Mouse (Mus musculus): Measurements from ENCODE around the gene Taf5l.
"Not testable (repeated sequence)": the region's sequence is repeated elsewhere in the genome, so short reads cannot be mapped to it uniquely, and the experiment has no call there.

Taf5l gene

DNA sequence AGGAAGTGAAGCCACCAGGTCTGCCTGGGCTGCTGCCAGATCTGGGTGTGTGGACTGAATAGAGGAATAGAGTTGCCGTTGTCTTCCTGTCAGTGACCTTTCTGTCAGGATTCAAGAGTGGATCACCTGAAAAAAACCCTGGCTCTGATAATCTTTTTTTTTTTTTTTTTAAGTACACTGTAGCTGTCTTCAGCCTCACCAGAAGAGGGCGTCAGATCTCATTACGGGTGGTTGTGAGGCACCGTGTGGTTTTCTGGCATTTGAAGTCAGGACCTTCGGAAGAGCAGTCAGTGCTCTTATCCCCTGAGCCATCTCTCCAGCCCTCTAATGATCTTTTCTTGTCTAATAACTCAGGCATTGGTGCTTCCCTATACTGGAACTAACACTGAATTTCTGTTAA lies 12.2 kb upstream of the Taf5l start:
- H3K27me3 ChIP-seq (ENCODE audit: control insufficient read depth, insufficient read depth, low read length, poor library complexity, severe bottlenecking): no peaks in the 10 kb centered on the region
- peak; percentile 8 for DNase-seq (ENCODE audit: low read depth, low spot score)
- peaks cover 10% of the 10 kb centered on the region for H3K36me3 ChIP-seq (ENCODE audit: control insufficient read depth, insufficient read depth, low read length, poor library complexity, severe bottlenecking)

DNA sequence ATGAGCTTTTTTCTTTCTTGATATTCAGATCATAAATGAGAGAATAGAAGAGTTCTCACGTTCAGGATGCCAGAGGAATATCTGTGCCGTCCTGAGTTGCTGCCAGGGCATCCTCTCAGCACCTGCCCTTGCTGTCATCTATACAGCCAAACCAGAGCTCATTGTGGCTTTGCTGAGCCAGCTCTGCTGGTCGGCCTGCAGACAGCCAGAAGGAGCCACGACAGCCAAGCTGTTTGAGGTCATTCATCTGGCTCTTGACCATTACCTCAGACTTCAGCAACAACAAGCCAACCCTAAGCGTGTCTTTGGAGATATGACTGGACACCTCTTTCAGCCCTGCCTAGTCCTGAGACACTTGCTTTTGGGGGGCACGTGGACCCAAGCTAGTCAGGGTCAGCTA lies 6.6 kb upstream of the Taf5l start:
- no peak for DNase-seq (ENCODE audit: low read depth, low spot score)
- H3K36me3 ChIP-seq (ENCODE audit: control insufficient read depth, insufficient read depth, low read length, poor library complexity, severe bottlenecking): peaks cover 8% of the 10 kb centered on the region
- H3K27me3 ChIP-seq (ENCODE audit: control insufficient read depth, insufficient read depth, low read length, poor library complexity, severe bottlenecking): no peaks in the 10 kb centered on the region

DNA sequence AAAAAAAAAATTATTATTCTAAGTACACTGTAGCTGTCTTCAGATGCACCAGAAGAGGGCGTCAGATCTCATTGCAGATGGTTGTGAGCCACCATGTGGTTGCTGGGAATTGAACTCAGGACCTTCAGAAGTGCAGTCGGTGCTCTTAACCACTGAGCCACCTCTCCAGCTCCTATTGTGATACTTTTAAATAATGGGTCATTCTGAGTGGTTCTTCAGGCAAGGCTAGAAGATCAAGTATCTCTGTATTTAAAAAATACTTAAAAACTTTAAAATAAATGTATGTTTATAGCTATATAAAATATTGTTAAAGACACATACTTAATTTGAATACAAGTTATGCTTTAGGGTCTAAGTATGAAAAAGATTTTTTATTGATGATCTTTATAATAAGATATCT lies 5.1 kb upstream of the Taf5l start:
- H3K36me3 ChIP-seq (ENCODE audit: control insufficient read depth, insufficient read depth, low read length, poor library complexity, severe bottlenecking); DNase-seq (ENCODE audit: low read depth, low spot score); H3K27me3 ChIP-seq (ENCODE audit: control insufficient read depth, insufficient read depth, low read length, poor library complexity, severe bottlenecking): not testable (repeated sequence)

DNA sequence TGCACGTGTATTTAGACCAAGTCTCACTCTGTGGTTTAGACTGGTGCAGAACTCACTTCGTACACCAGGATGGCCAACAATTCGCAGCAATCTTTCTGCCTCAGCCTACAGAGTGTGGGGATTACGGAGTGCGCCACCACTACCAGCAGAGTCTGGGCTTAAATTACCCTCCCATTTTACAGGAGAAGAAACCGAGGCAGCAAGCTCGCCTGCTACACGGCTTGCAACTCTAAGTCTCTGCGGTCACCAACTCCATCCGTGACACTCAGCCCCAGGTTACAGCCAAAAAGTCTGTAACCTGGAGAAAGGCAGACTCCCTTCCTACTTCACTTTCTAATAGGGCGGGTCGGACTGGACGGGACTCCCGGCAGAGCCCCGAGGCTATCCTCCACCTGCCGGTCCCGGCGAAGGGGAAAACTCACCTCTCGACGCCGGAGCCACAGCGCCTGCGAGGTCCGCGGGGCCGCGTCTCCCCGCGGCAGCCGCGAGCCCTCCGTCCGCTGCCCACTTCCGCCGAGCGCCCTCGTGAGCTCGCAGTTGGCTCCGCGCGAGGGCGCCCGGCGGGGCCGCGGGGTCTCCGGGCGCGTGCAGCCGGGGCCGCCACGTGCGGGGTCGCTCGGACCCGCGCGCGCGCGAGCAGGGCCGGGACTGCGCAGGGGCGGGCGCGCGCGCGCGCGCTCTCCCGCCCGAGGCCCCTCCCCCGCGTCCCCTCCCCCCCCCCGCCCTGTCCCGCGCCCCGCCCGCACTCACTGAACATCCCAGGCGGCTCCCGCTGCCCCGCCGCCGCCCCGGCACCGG lies 559 bp downstream of the Taf5l start:
- H3K27me3 ChIP-seq (ENCODE audit: control insufficient read depth, insufficient read depth, low read length, poor library complexity, severe bottlenecking): no peaks in the 10 kb centered on the region
- peaks cover 2% of the 10 kb centered on the region; the same call in 1 of the 2 replicates for H3K36me3 ChIP-seq (ENCODE audit: control insufficient read depth, insufficient read depth, low read length, poor library complexity, severe bottlenecking)
- peak; percentile 72 for DNase-seq (ENCODE audit: low read depth, low spot score)

DNA sequence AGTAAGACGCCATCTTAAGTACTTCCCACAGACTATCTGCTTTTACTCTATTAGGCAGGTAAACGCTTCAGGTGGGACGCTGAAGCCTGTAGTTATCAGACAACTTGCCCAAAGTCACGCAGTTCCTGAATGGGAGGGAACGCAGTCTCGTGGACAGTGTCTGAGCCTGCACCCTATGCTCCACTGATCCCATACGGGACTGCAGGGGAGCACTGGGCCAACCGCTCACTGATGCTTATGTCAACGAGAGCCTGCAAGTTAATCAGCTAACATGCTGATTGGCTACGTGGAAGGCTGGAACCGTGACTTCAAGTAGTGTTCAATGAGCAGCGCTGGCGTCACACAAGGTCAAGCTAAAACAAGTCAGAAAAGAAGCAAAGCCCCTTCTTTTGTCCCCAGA lies 1.4 kb downstream of the Taf5l start:
- no peaks in the 10 kb centered on the region for H3K27me3 ChIP-seq (ENCODE audit: control insufficient read depth, insufficient read depth, low read length, poor library complexity, severe bottlenecking)
- H3K36me3 ChIP-seq (ENCODE audit: control insufficient read depth, insufficient read depth, low read length, poor library complexity, severe bottlenecking): no peaks in the 10 kb centered on the region
- peak; percentile 58 for DNase-seq (ENCODE audit: low read depth, low spot score)

DNA sequence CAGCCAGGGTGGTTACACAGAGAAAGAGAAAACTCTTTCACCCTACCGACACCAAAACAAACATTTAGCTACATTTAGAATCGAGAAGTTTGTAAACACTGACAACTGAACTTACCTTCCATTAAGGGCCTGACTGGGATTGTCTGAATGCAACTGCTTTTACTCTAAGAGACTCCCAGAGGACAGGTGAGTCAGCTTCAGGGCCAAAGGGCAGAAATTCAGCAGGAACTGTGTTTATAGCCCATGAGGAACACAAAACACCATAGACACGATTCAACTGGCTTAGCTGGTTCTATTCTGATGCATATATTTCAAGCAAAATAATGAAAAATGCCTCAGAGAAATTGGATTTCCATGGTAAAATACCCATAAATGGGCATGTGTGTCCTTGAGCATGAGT lies 6.4 kb downstream of the Taf5l start:
- no peaks in the 10 kb centered on the region for H3K27me3 ChIP-seq (ENCODE audit: control insufficient read depth, insufficient read depth, low read length, poor library complexity, severe bottlenecking)
- no peak for DNase-seq (ENCODE audit: low read depth, low spot score)
- H3K36me3 ChIP-seq (ENCODE audit: control insufficient read depth, insufficient read depth, low read length, poor library complexity, severe bottlenecking): no peaks in the 10 kb centered on the region

DNA sequence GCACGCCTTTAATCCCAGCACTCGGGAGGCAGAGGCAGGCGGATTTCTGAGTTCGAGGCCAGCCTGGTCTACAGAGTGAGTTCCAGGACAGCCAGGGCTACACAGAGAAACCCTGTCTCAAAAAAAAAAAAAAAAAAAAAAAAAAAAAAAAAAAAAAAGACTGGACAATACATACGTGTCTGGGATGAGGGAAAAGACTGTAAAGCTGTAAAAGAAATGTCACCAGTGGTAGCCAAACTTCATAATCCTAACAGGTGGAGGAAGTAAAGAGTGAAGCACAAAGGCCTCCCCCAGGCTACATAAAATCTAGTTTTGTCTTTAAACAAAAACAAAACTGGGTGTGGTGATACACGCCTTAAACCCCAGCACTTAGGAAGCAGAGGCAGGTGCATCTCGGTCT lies 6.9 kb downstream of the Taf5l start:
- DNase-seq (ENCODE audit: low read depth, low spot score); H3K27me3 ChIP-seq (ENCODE audit: control insufficient read depth, insufficient read depth, low read length, poor library complexity, severe bottlenecking); H3K36me3 ChIP-seq (ENCODE audit: control insufficient read depth, insufficient read depth, low read length, poor library complexity, severe bottlenecking): not testable (repeated sequence)

DNA sequence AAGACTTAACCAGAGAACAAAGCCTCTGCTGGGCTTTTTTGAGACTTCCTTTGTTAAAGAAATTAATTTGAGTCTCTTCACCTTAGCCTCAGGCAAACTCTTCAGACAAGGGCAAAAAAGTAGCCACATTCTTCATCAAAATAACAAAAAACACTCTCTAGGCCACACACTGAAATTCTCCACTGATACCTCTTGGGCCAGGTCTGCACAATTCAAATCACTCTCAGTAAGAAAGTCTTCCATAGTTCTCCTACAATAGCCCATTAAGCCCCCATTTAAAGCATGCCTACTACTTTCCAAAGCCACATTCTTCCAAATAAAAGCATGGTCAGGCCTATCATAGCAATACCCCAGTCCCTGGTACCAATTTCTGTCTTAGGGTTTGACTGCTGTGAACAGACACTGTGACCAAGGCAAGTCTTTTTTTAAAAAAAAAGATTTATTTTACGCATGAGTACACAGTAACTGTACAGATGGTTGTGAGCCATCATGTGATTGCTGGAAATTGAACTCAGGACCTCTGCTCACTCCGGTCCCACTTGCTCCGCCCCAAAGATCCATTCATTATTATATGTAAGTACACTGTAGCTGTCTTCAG lies 9.1 kb downstream of the Taf5l start:
- no peak for DNase-seq (ENCODE audit: low read depth, low spot score)
- Histone ChIP-seq H3K27me3 (ENCODE audit: control insufficient read depth, insufficient read depth, low read length, poor library complexity, severe bottlenecking) (no peaks in the 10 kb centered on the region), H3K36me3 (ENCODE audit: control insufficient read depth, insufficient read depth, low read length, poor library complexity, severe bottlenecking) (peaks cover 4% of the 10 kb centered on the region; the same call in 1 of the 2 replicates)

DNA sequence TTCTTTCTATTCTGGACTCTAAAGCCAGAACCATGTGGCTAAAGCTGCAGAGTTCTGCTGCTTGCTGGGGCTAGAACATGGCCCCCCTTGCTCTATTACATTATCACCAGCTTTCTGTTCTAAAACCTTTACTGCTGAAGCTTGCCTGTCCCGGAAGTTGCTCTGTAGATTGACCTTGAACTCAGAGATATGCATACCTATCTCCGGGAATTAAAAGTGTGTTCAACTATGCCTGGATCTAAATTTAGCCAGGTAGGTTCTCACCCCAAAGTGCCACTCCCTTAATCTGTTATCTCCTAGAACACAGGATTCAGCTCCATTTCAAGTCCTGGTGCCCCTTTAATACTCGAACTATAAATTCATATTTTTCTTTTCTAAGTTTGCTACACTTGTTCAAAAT lies 9.6 kb downstream of the Taf5l start:
- H3K36me3 ChIP-seq (ENCODE audit: control insufficient read depth, insufficient read depth, low read length, poor library complexity, severe bottlenecking): peaks cover 4% of the 10 kb centered on the region; the same call in 1 of the 2 replicates
- DNase-seq (ENCODE audit: low read depth, low spot score): no peak
- no peaks in the 10 kb centered on the region for H3K27me3 ChIP-seq (ENCODE audit: control insufficient read depth, insufficient read depth, low read length, poor library complexity, severe bottlenecking)

DNA sequence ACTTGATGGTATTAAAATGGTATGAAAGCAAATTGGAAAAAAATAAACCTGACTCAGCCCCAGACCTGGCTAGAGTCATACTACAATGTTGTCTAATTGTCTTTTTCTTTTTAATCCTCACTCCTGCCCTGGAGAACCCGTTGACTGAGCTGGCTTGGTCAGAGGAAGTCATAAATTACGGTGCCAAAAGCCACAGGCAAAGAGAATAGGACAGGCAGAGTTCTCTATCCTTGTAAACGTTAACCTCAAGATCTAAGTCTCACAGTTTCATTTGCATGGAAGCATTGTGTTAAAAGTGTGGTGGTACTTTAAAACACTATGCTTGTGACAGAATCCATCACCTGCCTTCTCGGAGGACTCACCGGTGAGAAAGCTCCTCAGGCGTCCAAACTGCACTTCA lies 13.4 kb downstream of the Taf5l start:
- Histone ChIP-seq H3K36me3 (ENCODE audit: control insufficient read depth, insufficient read depth, low read length, poor library complexity, severe bottlenecking) (peaks cover 9% of the 10 kb centered on the region), H3K27me3 (ENCODE audit: control insufficient read depth, insufficient read depth, low read length, poor library complexity, severe bottlenecking) (no peaks in the 10 kb centered on the region)
- DNase-seq (ENCODE audit: low read depth, low spot score): no peak

DNA sequence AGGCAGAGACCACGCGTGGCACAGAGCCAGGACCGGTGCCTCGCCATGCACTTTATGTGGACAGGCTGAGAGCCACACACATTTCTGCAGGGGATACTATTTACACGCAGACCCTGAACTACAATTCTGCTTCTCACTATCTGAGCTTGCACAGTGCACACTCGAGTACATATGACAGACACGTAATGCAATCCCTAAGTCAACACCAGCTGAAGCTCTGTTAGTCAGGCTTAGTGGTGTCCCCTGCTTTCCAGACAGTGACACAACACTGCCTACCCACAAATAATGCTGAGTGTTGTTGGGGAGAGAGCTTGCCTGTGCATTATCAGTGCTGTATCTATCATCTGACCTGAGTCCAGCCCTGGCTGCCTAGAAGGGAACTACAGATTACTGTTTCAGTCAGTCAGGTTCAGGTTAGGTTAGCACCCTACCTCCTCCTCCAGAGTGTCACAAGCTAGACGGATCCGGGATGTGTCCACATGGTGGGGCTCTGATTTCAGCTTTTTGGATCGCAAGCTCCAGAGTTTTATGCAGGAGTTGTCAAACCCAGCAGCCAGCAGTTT lies 18.6 kb downstream of the Taf5l start:
- Histone ChIP-seq H3K27me3 (ENCODE audit: control insufficient read depth, insufficient read depth, low read length, poor library complexity, severe bottlenecking) (no peaks in the 10 kb centered on the region), H3K36me3 (ENCODE audit: control insufficient read depth, insufficient read depth, low read length, poor library complexity, severe bottlenecking) (peaks cover 6% of the 10 kb centered on the region; the same call in 1 of the 2 replicates)
- no peak for DNase-seq (ENCODE audit: low read depth, low spot score)

DNA sequence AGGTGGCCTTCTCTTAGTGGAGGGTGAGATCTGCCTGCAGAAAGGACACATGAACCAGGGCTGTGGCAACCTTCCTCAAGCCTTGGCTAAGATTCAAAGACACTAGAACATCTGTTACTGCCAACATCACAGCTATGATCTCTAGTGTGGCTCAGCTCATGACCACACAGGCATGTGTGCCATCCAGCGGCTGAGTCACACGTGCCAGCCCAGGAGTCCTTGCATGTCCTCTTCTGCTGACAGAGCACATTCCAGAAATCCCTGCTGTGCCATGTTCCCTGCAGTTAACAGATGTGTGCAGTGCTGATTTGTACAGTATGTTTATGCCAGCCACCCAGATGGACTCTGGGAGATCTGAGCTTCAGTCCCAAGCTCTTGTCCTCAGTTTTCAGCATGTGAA lies 21.6 kb downstream of the Taf5l start:
- DNase-seq (ENCODE audit: low read depth, low spot score): no peak
- Histone ChIP-seq H3K36me3 (ENCODE audit: control insufficient read depth, insufficient read depth, low read length, poor library complexity, severe bottlenecking) (peaks cover 8% of the 10 kb centered on the region; the same call in 1 of the 2 replicates), H3K27me3 (ENCODE audit: control insufficient read depth, insufficient read depth, low read length, poor library complexity, severe bottlenecking) (no peaks in the 10 kb centered on the region)

DNA sequence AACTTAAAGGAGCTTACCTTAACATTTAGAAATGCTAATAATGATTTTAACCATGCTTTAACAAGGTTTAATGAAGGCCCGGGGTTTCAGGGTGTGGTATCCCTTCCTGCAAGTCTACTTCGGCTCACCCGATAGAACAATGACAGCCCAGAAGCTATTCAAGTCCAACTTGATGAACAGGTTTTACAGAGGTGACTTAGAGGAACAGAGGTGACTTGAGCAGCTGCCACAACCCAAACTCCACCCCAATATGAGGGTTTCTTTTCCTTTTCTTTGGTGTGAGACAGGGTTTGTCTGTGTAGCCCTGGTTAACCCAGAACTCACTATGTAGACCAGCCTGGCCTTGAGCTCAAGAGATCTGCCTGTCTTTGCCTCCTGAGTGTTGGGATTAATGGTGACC lies 27.2 kb downstream of the Taf5l start:
- DNase-seq (ENCODE audit: low read depth, low spot score): no peak
- Histone ChIP-seq H3K27me3 (ENCODE audit: control insufficient read depth, insufficient read depth, low read length, poor library complexity, severe bottlenecking) (no peaks in the 10 kb centered on the region), H3K36me3 (ENCODE audit: control insufficient read depth, insufficient read depth, low read length, poor library complexity, severe bottlenecking) (peaks cover 6% of the 10 kb centered on the region)

DNA sequence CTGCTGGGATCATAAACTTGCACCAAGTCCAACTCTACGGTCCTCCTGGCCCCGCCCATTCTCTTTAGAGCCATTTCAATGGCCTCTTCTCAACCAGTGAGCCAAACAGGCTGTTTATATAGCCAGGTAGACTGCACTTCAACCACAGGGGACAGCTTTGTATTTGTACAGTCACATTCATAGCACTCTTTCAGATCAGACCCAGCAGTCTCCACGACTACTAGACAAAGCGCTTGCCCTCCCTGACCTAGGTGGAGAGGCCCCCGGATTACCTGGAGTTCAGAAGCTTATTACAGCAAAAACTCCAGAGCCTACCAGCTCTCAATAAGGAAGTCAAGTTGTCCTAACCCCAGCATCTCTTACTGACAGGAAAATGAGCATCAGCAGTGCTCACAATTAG lies 27.6 kb downstream of the Taf5l start:
- H3K36me3 ChIP-seq (ENCODE audit: control insufficient read depth, insufficient read depth, low read length, poor library complexity, severe bottlenecking): peaks cover 6% of the 10 kb centered on the region
- no peaks in the 10 kb centered on the region for H3K27me3 ChIP-seq (ENCODE audit: control insufficient read depth, insufficient read depth, low read length, poor library complexity, severe bottlenecking)
- DNase-seq (ENCODE audit: low read depth, low spot score): no peak

DNA sequence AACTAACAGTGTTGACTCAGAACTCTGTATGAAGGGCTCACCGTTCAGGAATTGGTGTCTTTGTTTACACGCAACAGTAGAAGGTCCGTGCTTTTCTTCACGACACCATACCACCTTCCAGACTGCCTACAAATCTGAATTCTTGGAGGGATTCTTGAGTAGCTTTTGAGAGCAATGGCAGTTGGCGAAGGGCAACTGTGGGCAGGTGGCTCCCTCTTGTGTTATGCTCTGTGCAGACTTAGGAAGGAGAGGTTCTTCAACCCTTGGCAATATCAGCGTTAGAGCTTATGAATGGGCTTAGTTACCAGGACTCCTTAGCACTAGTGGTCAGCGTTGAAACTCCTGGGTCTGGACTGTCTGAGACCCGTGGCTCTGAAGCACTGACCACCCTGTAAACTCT lies 28.6 kb downstream of the Taf5l start:
- DNase-seq (ENCODE audit: low read depth, low spot score): peak; percentile 42
- Histone ChIP-seq H3K36me3 (ENCODE audit: control insufficient read depth, insufficient read depth, low read length, poor library complexity, severe bottlenecking) (peaks cover 6% of the 10 kb centered on the region), H3K27me3 (ENCODE audit: control insufficient read depth, insufficient read depth, low read length, poor library complexity, severe bottlenecking) (no peaks in the 10 kb centered on the region)
